Mouse (Mus musculus) limb, embryonic 15.5 days (tissue): ENCODE measurements around the gene Ccdc150. TPM values are rescaled to one million over a fixed set of nuclear protein-coding genes. Genes with fewer than 3 reads are reported as not detected.

Source experiments
- ATAC-seq: fragments of 200-750 bp; cut with Nextera tagmentation; 2 replicates; pipeline ENCODE4 v1.8.0; 2017; ENCODE audit warnings: low read depth, moderate TSS enrichment; ENCODE audit not compliant: insufficient number of reproducible peaks, low FRiP score, low TSS enrichment
- H3K27ac ChIP-seq: fragments of 300-500 bp; sonication (generic); 2 replicates; pipeline ENCODE4 v1.5.1; 2015; ENCODE audit warnings: moderate library complexity, mild to moderate bottlenecking, inconsistent platforms
- H3K27me3 ChIP-seq: fragments of 300-500 bp; sonication (generic); 2 replicates; pipeline ENCODE4 v1.6.1; 2015; ENCODE audit warnings: inconsistent platforms
- H3K36me3 ChIP-seq: fragments of 300-500 bp; sonication (generic); 2 replicates; pipeline ENCODE4 v1.6.1; 2015; ENCODE audit warnings: inconsistent platforms
- H3K4me1 ChIP-seq: fragments of 300-500 bp; sonication (generic); 2 replicates; pipeline ENCODE4 v1.6.1; 2015; ENCODE audit warnings: inconsistent platforms
- H3K4me2 ChIP-seq: fragments of 300-500 bp; sonication (generic); 2 replicates; pipeline ENCODE4 v1.6.1; 2015; ENCODE audit warnings: mild to moderate bottlenecking, inconsistent platforms
- H3K4me3 ChIP-seq: fragments of 300-500 bp; sonication (generic); 2 replicates; pipeline ENCODE4 v1.5.1; 2015; ENCODE audit warnings: mild to moderate bottlenecking, inconsistent platforms
- H3K9ac ChIP-seq: fragments of 300-500 bp; sonication (generic); 2 replicates; pipeline ENCODE4 v1.6.1; 2015; ENCODE audit warnings: inconsistent platforms
- H3K9me3 ChIP-seq: fragments of 300-500 bp; sonication (generic); 2 replicates; pipeline ENCODE4 v1.6.1; 2016; ENCODE audit warnings: inconsistent platforms
- WGBS: fragments of 180-500 bp; shearing (Covaris S2); methylation state at CpG from one replicate; pipeline ENCODE4 v1.1.7; 2015; 5-methylcytosine and 5-hydroxymethylcytosine counted together
- polyA plus RNA-seq: library from polyadenylated mRNA; unstranded; fragments of >200 nt; fragmentation: Nextera tagmentation; extraction: Ambion mirVana; gene quantifications from 2 replicates; pipeline ENCODE4 v1.2.1, GENCODE M21; 2015

Gene Ccdc150
- polyA plus RNA-seq, 1 experiment from 2014 or later, result 0.12 TPM

GRCm38 (mm10) chr1:54356566-54356965, 106.1 kb downstream of the Ccdc150 start:
- ATAC-seq, result no peak

GRCm38 (mm10) chr1:54377506-54378051, 127.1 kb downstream of the Ccdc150 start:
- Histone ChIP-seq H3K4me1 (peaks cover 3% of the 10 kb centered on the region; the same call in 1 of the 2 replicates), H3K4me2 (no peak overlapping the region), H3K27ac (0 out of 2 replicates have a peak overlapping the region, but pooled peaks have one; percentile 22), H3K4me3 (no peak overlapping the region), H3K9ac (no peak overlapping the region), H3K9me3 (no peaks in the 10 kb centered on the region), H3K27me3 (no peaks in the 10 kb centered on the region), H3K36me3 (no peaks in the 10 kb centered on the region)
- no peak for ATAC-seq

More at GRCm38 (mm10) chr1:54356566-54356965, 106.1 kb downstream of the Ccdc150 start:
- Histone ChIP-seq H3K27ac (no peak overlapping the region), H3K4me2 (no peak overlapping the region), H3K27me3 (no peaks in the 10 kb centered on the region), H3K9me3 (no peaks in the 10 kb centered on the region), H3K4me3 (no peak overlapping the region), H3K36me3 (no peaks in the 10 kb centered on the region), H3K4me1 (no peaks in the 10 kb centered on the region), H3K9ac (no peak overlapping the region)
- 84% methylated on average over 6 of the region's 6 CpGs for WGBS

GRCm38 (mm10) chr1:54380978-54381914, 130.8 kb downstream of the Ccdc150 start:
- no peak overlapping the region for H3K9ac ChIP-seq
- H3K27ac ChIP-seq, result no peak overlapping the region
- H3K36me3 ChIP-seq, result no peaks in the 10 kb centered on the region
- H3K9me3 ChIP-seq, result no peaks in the 10 kb centered on the region
- no peak overlapping the region for H3K4me3 ChIP-seq
- H3K4me1 ChIP-seq, result peaks cover 3% of the 10 kb centered on the region; the same call in 1 of the 2 replicates
- H3K4me2 ChIP-seq, result no peak overlapping the region
- WGBS, result 87% methylated on average over 9 of the region's 9 CpGs
- no peaks in the 10 kb centered on the region for H3K27me3 ChIP-seq
- ATAC-seq, result no peak

DNA sequence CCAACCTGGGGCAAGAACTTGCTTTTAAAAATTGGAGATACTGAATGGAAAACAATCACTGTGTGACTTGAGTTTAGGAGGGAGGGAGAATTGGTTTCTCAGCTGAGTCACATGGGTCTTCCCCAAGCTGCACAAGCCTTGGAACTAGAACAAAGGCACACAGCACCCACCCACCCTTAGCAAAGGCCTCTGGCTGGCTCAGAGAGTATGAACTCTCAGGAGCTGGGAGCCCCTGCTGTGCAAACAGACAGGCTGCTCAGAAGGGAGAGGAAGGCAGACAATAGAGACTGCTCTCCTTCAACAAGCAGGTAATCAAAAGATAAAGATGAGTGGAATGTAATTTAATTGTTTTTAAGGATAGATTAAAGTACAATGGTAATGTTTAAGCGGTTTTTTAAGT, 133.7 kb downstream of the Ccdc150 start:
- H3K4me3 ChIP-seq, result no peak overlapping the region
- 48% methylated on average over 1 of the region's 1 CpGs for WGBS
- ATAC-seq, result no peak
- H3K27me3 ChIP-seq, result no peaks in the 10 kb centered on the region
- no peaks in the 10 kb centered on the region for H3K4me1 ChIP-seq
- H3K27ac ChIP-seq, result no peak overlapping the region
- H3K36me3 ChIP-seq, result no peaks in the 10 kb centered on the region
- H3K4me2 ChIP-seq, result no peak overlapping the region
- no peaks in the 10 kb centered on the region for H3K9me3 ChIP-seq
- no peak overlapping the region for H3K9ac ChIP-seq

DNA sequence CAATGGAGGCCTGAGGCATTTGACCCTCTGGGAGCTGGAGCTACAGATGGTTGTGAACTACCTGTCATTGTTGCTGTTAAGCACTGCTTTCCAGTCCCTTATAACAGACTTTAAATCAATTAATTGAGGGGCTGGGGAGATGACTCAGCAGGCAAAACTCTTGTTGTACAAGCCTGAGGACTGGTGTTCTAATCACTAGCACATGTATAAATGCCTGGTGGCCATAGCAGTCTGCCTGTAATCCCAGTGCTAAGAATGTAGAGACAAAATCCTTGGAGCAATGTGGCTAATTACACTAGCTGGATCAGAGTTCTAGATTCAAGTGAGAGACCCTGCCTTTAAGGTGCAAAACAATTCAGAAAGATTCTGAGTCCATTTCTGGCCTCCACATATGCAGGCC, 152.3 kb downstream of the Ccdc150 start:
- H3K27me3 ChIP-seq, result no peaks in the 10 kb centered on the region
- no peak overlapping the region for H3K4me2 ChIP-seq
- no peak for ATAC-seq
- H3K27ac ChIP-seq, result no peak overlapping the region
- H3K4me1 ChIP-seq, result no peaks in the 10 kb centered on the region
- no peak overlapping the region for H3K9ac ChIP-seq
- no peaks in the 10 kb centered on the region for H3K9me3 ChIP-seq
- no peak overlapping the region for H3K4me3 ChIP-seq
- H3K36me3 ChIP-seq, result peaks cover 51% of the 10 kb centered on the region

Other genes with a start within 250 kb of the Ccdc150 start
- 3.4 and 4.4 TPM in 2 replicates for gene Hecw2, start 55.5 kb upstream of the Ccdc150 start, polyA plus RNA-seq
- 19.0 and 21.8 TPM in 2 replicates for gene Gtf3c3, start 188.3 kb downstream of the Ccdc150 start, polyA plus RNA-seq